Mouse (Mus musculus): Measurements from ENCODE around the gene Tenm2.
A peak's percentile ranks its signal among the peaks of the same experiment; 100 is the strongest.

The Tenm2 gene

DNA sequence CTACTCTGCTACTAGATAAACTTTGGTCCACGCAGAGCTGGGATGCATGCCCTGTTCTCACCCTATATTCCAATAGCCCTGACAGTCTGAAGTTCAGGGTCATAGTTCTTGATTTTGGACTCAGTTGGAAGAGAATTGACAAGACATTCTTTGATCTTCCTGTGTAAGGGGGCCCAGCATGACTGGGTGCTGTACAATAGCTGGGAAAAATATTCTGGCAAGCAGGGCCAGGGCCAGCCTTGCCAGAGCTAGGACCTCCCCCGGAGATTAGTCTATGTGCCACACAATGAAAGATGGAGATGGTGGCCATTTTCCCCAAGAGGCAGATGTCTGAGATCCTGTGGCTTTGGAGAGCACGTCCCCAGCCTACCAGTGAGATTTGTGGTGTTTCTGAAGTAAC is 1021.2 kb downstream of the Tenm2 start:
- no peak for DNase-seq (ENCODE audit: low spot score)

DNA sequence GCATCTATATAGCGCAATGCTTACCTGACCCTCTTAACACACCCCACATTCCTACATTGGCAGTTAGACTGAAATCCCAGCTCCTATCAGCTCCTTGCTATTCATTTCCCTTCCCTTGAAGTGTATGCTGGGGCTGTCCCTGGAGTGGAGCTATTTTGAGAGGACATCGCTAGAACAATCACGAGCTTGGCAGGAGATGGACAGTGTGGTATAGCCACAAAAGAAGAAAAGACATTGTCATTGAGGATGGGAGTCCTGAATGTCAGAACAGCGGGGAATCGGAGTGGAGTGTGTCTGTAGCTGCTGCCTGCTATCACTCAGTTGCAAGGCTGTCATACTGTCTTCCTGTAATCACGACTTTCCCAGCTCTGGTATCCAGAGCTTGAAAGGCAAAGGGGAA is 1031.4 kb downstream of the Tenm2 start:
- no peak for DNase-seq (ENCODE audit: low spot score)

DNA sequence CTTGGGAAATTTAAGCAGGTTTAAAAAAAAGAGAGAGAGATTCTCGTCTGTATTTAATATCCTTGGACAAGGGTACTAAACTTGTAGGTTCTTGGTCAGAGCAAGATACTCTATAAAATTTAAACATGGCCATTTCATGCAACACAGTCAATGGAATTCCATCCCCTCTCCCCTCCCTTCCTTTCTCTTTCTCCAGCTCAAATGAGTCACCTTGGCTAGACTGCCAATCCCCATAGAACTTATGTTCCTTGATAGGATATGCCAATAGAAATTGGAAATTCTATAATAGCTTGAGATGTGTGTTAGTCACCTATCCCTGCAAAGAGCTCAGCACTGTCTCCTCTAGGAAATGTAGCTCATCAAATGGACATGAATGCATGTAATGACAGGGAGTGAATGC is 1031.9 kb downstream of the Tenm2 start:
- DNase-seq (ENCODE audit: low spot score), result no peak

- no peak for DNase-seq (ENCODE audit: low spot score)
Measured at GRCm38 (mm10) chr11:36194348-36194747, 1041.4 kb downstream of the Tenm2 start.

GRCm38 (mm10) chr11:36176106-36176505 is 1059.7 kb downstream of the Tenm2 start:
- peak; percentile 24 for DNase-seq (ENCODE audit: low spot score)

- DNase-seq (ENCODE audit: low spot score), result no peak
Measured at GRCm38 (mm10) chr11:36173076-36173690, 1062.6 kb downstream of the Tenm2 start.

DNA sequence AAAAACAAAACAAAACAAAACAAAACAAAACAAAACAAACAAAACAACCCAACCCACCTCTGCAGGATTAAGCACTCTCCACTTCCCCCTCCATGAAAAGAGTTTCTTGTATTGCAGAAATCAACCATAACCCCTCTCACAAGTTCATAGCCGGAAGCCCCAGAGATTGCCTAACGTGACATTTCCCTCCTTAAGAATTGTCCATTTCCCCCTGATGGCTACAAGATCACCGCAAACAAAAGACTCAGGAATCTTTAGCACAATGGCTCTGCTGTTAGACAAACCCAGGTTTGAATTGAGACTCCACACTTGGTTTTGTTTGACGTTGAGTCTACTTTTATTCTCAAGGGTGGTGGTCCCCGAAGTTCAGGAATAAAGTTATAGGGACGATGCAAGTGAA is 1063.2 kb downstream of the Tenm2 start:
- DNase-seq (ENCODE audit: low spot score), result no peak

- DNase-seq (ENCODE audit: low spot score), result no peak
Measured at GRCm38 (mm10) chr11:36171991-36172390, 1063.8 kb downstream of the Tenm2 start.

DNA sequence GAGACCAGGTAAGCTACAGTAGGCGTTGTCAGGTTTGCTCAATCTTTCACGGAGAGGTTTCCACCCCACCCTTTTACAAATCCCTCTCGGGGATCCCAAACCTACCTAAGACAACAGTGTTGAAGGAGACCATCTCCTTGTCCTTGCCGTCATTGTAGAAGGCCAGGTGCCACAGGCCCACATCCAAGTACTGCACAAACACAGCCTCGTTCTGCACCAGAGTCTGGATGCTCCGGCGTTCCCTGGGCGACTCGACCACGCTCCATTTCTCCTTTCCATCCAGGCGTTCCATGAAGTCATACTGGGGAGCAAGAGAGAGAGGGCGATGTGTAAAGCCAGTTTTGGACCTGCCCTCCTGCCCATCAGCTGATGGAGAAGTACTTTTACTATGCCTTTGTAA is 1064.5 kb downstream of the Tenm2 start:
- DNase-seq (ENCODE audit: low spot score), result no peak

DNA sequence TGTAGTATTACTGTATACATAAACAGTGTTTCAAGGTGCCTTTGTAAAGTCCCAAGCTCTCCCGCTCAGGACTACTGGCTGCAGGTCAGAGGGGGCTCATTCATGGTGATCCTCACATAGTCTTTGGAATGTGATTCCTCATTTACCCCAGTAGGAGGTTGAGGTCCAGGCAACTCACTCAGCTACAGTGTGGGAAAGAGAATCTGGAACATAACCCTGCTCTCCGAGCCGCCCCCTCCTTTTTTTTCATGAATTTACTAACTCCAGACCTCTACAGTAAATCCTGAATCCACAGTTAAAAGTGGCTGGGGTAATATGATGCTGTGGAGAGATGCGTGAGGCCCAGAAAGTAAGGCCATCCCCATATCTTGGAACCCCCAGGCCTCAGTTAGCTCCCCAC is 1066.0 kb downstream of the Tenm2 start:
- DNase-seq (ENCODE audit: low spot score), result no peak

GRCm38 (mm10) chr11:36168921-36169537 is 1066.7 kb downstream of the Tenm2 start:
- DNase-seq (ENCODE audit: low spot score), result no peak

DNA sequence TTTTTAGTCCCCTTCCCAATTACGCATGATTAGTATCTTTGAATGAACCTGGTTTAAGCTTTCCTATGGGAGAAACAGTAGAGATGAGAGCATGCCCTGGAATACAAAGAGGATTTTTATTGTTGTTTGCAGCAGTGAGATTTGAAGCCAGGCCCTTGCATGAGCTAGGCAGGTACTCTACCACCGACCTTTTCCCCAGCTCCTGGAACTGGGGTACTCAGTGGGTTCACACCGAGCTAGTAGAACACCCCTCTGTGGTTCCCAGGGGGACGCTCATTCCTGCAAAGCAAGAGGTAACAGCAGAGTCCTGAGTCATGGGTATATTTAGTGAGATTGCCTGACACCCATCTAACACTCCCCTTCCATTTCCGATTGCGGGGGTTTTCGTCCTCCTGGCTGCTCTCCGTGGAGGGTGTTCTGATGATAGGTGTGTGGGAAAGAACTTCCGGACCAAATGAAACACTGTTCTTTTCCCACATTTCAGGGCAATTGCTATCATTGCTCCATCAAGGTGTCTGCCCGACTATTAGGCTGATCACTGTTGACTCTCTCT is 1067.9 kb downstream of the Tenm2 start:
- DNase-seq (ENCODE audit: low spot score), result no peak

DNA sequence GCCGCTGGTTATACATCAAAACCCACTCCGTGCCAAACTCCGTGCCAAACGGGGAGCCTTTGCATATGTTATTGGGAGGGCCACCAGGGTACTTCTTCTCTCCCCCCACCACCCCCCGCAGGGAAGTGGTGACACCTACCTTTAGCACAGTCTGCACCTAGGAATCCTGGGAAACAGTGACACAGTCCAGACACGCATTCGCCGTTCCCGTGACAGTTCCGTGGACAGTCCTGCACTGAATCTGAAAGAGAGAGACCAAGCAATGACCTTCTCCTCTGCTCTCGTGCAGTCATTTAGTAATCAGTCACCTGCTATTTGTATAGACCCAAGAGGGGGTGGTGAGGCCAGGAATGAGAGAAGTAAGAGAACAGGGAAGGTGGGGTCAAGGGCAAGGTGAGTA is 1072.2 kb downstream of the Tenm2 start:
- DNase-seq (ENCODE audit: low spot score), result no peak

DNA sequence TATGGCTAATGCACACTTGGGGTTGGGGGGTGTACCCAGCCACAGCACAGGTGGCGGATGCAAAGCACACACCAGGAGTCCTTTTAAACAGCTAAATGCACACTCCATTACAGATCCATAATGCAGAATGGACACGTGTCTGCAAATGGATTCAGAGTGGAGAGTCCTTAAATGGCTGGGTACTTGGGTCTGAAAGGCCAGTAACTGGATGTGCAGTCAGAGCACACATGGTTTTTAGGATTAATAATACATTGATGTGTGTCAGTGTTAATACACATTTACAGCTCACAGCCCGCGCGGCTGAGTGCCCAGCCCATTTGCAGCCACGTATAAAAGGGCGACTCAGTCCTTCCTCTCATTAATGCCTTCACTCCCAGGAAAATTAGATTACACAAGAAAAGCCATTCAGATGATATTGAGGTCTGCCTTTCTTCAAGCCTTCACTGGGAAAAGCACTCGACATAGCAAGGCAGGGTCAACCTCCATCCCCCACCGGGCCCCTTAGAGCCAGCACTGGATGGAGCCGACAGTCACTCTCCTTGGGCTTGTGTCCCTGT is 1073.9 kb downstream of the Tenm2 start:
- no peak for DNase-seq (ENCODE audit: low spot score)

GRCm38 (mm10) chr11:36153450-36153849 is 1082.3 kb downstream of the Tenm2 start:
- no peak for DNase-seq (ENCODE audit: low spot score)

DNA sequence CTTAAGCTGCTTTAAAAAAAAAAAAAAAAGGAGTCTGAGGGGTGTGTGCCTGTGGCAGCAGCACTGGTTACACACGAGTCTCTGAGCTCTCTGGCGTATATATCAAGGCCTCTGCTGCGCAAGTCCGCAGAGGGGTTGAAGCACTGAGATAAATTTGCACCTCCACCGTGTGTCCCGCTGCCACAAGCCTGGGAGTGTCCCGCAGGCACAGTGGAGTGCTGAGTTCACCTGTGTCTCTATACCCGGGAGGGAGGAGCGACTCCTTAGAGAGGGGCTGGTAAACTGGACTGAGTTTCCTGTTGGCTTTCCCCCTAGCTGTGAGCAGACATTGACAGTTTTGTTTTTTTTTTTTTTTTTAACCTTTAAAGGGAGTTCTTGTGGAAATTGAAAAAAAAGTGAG is 1082.8 kb downstream of the Tenm2 start:
- DNase-seq (ENCODE audit: low spot score), result no peak

GRCm38 (mm10) chr11:36152226-36152625 is 1083.5 kb downstream of the Tenm2 start:
- DNase-seq (ENCODE audit: low spot score), result no peak

GRCm38 (mm10) chr11:36149092-36149491 is 1086.7 kb downstream of the Tenm2 start:
- DNase-seq (ENCODE audit: low spot score), result no peak

DNA sequence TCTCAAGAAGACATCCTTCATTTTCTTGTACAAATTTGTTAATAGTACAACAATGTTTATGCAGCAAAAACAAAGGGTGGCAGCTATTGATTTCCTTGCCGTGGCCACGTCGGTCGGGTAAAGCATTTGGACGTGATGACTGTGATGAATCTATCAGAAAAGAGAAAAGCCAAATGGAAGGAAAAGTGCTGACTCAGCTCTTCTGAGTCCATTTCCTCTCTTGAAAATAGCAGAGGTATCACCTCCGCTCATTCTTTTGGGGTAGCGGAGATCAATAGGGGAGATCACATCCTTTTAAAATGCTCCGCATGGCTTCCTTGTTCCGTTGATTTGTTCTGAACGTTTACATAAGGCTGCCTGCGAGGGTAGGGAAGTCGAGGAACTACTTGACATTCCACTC is 1090.7 kb downstream of the Tenm2 start:
- DNase-seq (ENCODE audit: low spot score), result no peak

GRCm38 (mm10) chr11:36140411-36140810 is 1095.4 kb downstream of the Tenm2 start:
- DNase-seq (ENCODE audit: low spot score), result no peak

GRCm38 (mm10) chr11:36139521-36139920 is 1096.2 kb downstream of the Tenm2 start:
- no peak for DNase-seq (ENCODE audit: low spot score)

GRCm38 (mm10) chr11:36137840-36138239 is 1097.9 kb downstream of the Tenm2 start:
- DNase-seq (ENCODE audit: low spot score), result no peak

- DNase-seq (ENCODE audit: low spot score), result no peak
Measured at GRCm38 (mm10) chr11:36137276-36137675, 1098.5 kb downstream of the Tenm2 start.

DNA sequence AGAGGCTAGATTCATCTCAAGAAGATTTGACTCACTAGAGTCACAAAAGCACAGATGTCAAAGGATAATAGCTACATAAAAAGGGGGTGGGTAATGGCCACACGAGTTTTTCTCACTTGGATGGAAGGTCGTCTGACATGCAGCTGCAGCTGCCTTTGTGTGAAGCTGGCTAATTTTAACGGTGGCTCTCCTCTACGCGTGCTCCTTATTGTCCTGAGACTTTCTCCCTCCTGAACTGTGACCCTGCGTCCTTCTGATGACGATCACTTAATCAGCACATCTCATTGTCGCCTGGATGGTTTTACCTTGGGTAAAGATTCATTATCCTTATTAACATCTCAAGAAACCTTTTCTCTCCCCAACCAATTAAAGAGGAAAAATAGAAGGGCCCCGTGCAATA is 1101.1 kb downstream of the Tenm2 start:
- no peak for DNase-seq (ENCODE audit: low spot score)

All from left cerebral cortex, adult 11 months (tissue).